Mouse (Mus musculus) CH12F3 (cell line): ENCODE results near the gene Dnase2a.

Experiments used
- in situ Hi-C: fragments of 300-500 bp; cut with MboI; formaldehyde crosslinking; loops from 2 replicates; pipeline ENCODE4 v1.14.3; 2020; ENCODE audit warnings: low sequenced_read_pairs

Dnase2a gene

GRCm38 (mm10) chr8:84908421-84909161 is at the start of gene Dnase2a:
Gene Dnase2a, plus strand, starts transcription at chr8:84908560.
- in situ Hi-C loops: no loop called here

- in situ Hi-C loops: no loop called here
These were observed 36.7 kb upstream of the Dnase2a start, which contains the start of gene Syce2 for GRCm38 (mm10) chr8:84871376-84872308. Gene Syce2, plus strand, starts transcription at chr8:84872111.

GRCm38 (mm10) chr8:84872309-84872965 is 35.9 kb upstream of the Dnase2a start:
- in situ Hi-C loops: no loop called here

- in situ Hi-C loops: no loop called here
These were observed 35.3 kb upstream of the Dnase2a start for GRCm38 (mm10) chr8:84873016-84873415.

- in situ Hi-C loops: no loop called here
These were observed 34.0 kb upstream of the Dnase2a start for GRCm38 (mm10) chr8:84874339-84874738.

- in situ Hi-C loops: no loop called here
These were observed 30.9 kb upstream of the Dnase2a start for GRCm38 (mm10) chr8:84877297-84878035.

GRCm38 (mm10) chr8:84878915-84879314 is 29.4 kb upstream of the Dnase2a start:
- in situ Hi-C loops: no loop called here

GRCm38 (mm10) chr8:84884728-84885127 is 23.6 kb upstream of the Dnase2a start:
- in situ Hi-C loops: no loop called here

- in situ Hi-C loops: no loop called here
These were observed 20.1 kb upstream of the Dnase2a start for GRCm38 (mm10) chr8:84888280-84888679.

- in situ Hi-C loops: no loop called here
These were observed 19.2 kb upstream of the Dnase2a start for GRCm38 (mm10) chr8:84889141-84889540.

- in situ Hi-C loops: no loop called here
These were observed 15.2 kb upstream of the Dnase2a start for GRCm38 (mm10) chr8:84892993-84893708.

- in situ Hi-C loops: no loop called here
These were observed 14.6 kb upstream of the Dnase2a start, which contains the start of gene Gcdh for GRCm38 (mm10) chr8:84893709-84894134. Gene Gcdh, minus strand, starts transcription at chr8:84893921.

GRCm38 (mm10) chr8:84895963-84896362 is 12.4 kb upstream of the Dnase2a start:
- in situ Hi-C loops: no loop called here

GRCm38 (mm10) chr8:84901071-84901470 is 7.3 kb upstream of the Dnase2a start:
- in situ Hi-C loops: no loop called here

GRCm38 (mm10) chr8:84901752-84902151 is 6.6 kb upstream of the Dnase2a start, which contains the start of gene Klf1:
Gene Klf1, plus strand, starts transcription at chr8:84901928.
- in situ Hi-C loops: no loop called here

GRCm38 (mm10) chr8:84902367-84902919 is 5.9 kb upstream of the Dnase2a start:
- in situ Hi-C loops: no loop called here

GRCm38 (mm10) chr8:84902920-84903661 is 5.3 kb upstream of the Dnase2a start:
- in situ Hi-C loops: no loop called here

GRCm38 (mm10) chr8:84904351-84904750 is 4.0 kb upstream of the Dnase2a start:
- in situ Hi-C loops: no loop called here

GRCm38 (mm10) chr8:84907037-84907436 is 1.3 kb upstream of the Dnase2a start:
- in situ Hi-C loops: no loop called here
